Mouse (Mus musculus) G1E (cell line): ENCODE results near the gene Olfr1410.

Experiments used
- CTCF ChIP-seq: IDR thresholded peaks from 2 replicates; pipeline ENCODE4 v1.5.1; 2012; ENCODE audit warnings: low read depth, low read length, inconsistent platforms, mixed read lengths
- GATA1 ChIP-seq: IDR thresholded peaks from 2 replicates; pipeline ENCODE4 v1.6.1; 2012; ENCODE audit warnings: borderline replicate concordance, low read length, inconsistent platforms, mixed read lengths
- GATA2 ChIP-seq: IDR thresholded peaks from 2 replicates; pipeline ENCODE4 v1.6.1; 2012; ENCODE audit warnings: low read depth, low read length, inconsistent platforms, borderline replicate concordance

GRCm38 (mm10) chr1:92646111-92646510, 40.5 kb downstream of the Olfr1410 start:
- TF ChIP-seq GATA2 (no peak), CTCF (no peak), GATA1 (no peak)
